Mouse (Mus musculus) forebrain, postnatal 0 days (tissue): Measurements from ENCODE around the gene Dock11. TPM values are rescaled to one million over a fixed set of nuclear protein-coding genes. Genes with fewer than 3 reads are reported as not detected.
A peak's percentile ranks its signal among the peaks of the same experiment; 100 is the strongest.

Experiments used
- ATAC-seq: fragments of 200-750 bp; cut with Nextera tagmentation; 2 replicates; pipeline ENCODE4 v1.8.0; 2017; ENCODE audit warnings: mild to moderate bottlenecking, moderate library complexity
- DNase-seq: peaks from one replicate; pipeline ENCODE4 v3.0.0-alpha.2; 2015
- H3K27ac ChIP-seq: fragments of 300-500 bp; sonication (generic); 2 replicates; pipeline ENCODE4 v1.5.1; 2014; ENCODE audit warnings: low read depth, mild to moderate bottlenecking, antibody characterized with exemption, low read length, moderate library complexity, mixed read lengths
- H3K27me3 ChIP-seq: fragments of 300-500 bp; sonication (generic); 2 replicates; pipeline ENCODE4 v1.6.1; 2014; ENCODE audit warnings: mild to moderate bottlenecking, low read length, mixed read lengths; ENCODE audit not compliant: insufficient read depth
- H3K36me3 ChIP-seq: fragments of 300-500 bp; sonication (generic); 2 replicates; pipeline ENCODE4 v1.6.1; 2014; ENCODE audit warnings: mild to moderate bottlenecking, moderate library complexity; ENCODE audit not compliant: insufficient read depth
- H3K4me1 ChIP-seq: fragments of 300-500 bp; sonication (generic); 2 replicates; pipeline ENCODE4 v1.6.1; 2014; ENCODE audit warnings: antibody characterized with exemption; ENCODE audit not compliant: insufficient read depth
- H3K4me2 ChIP-seq: fragments of 300-500 bp; sonication (generic); 2 replicates; pipeline ENCODE4 v1.6.1; 2014; ENCODE audit warnings: low read depth, mild to moderate bottlenecking, moderate library complexity
- H3K4me3 ChIP-seq: fragments of 300-500 bp; sonication (generic); 2 replicates; pipeline ENCODE4 v1.5.1; 2014; ENCODE audit warnings: low read depth, low read length, mixed read lengths
- H3K9ac ChIP-seq: fragments of 300-500 bp; sonication (generic); 2 replicates; pipeline ENCODE4 v1.6.1; 2014; ENCODE audit warnings: mild to moderate bottlenecking
- H3K9me3 ChIP-seq: fragments of 300-500 bp; sonication (generic); 2 replicates; pipeline ENCODE4 v1.6.1; 2016; ENCODE audit warnings: low read length
- CTCF ChIP-seq: sonication (generic); IDR thresholded peaks from 2 replicates; pipeline ENCODE4 v1.5.1; 2016; ENCODE audit warnings: antibody characterized with exemption, control low read depth, low read depth
- WGBS: fragments of 180-500 bp; shearing (Covaris S2); extraction: QIAGEN DNeasy Blood & Tissue Kit; methylation state at CpG from one replicate; pipeline ENCODE4 v1.1.7; 2014; 5-methylcytosine and 5-hydroxymethylcytosine counted together
- polyA plus RNA-seq: library from polyadenylated mRNA; unstranded; fragments of >200 nt; fragmentation: Nextera tagmentation; extraction: Ambion mirVana; gene quantifications from 2 replicates; pipeline ENCODE4 v1.2.1, GENCODE M21; 2015
- total RNA-seq: library from RNA; depleted of rRNA; stranded (reverse); fragments of >200 nt; gene quantifications from 2 replicates; pipeline ENCODE4 v1.2.3, GENCODE M21; 2014

Gene Dock11
- total and polyA plus RNA-seq, 2 experiments from 2014 or later = 5.8 to 33.7 TPM

DNA sequence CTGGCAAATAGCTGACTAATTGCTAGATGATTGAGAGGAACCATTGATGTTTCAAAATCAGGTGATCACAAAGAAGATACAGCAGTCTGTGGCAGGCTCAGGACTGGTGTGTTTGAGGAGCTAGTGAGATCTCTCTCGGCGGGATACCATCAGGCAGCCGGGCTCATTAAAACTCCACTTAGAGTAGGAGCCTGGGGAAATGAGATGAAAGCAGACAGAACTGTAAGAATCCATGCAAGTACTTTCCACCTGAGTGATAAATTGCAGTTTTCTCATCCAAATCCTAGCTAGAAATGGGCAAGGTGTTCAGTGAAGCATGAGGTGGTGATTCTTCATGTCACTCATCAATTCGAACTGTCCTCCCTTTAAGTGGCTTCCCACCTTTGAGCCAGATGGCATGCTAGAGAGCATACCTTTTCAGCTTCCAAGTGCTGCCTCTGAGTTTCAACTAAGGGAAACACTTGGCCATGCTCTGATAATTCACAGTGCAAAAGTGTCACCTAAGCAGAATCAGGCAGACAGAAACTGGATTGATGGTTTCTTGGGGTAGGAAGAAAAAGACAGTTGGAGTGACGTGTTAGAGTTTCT, 102.0 kb downstream of the Dock11 start:
- no peak overlapping the region for H3K4me3 ChIP-seq
- H3K27ac ChIP-seq = no peak overlapping the region
- no peaks in the 10 kb centered on the region for H3K36me3 ChIP-seq
- H3K27me3 ChIP-seq = no peaks in the 10 kb centered on the region
- H3K9ac ChIP-seq = no peak overlapping the region
- no peak for DNase-seq
- TF ChIP-seq CTCF = no peak
- no peaks in the 10 kb centered on the region for H3K4me1 ChIP-seq
- H3K4me2 ChIP-seq = no peak overlapping the region
- ATAC-seq = no peak; the same call in 1 of the 2 replicates
- no peaks in the 10 kb centered on the region for H3K9me3 ChIP-seq
- 71% methylated on average over 5 of the region's 5 CpGs for WGBS

DNA sequence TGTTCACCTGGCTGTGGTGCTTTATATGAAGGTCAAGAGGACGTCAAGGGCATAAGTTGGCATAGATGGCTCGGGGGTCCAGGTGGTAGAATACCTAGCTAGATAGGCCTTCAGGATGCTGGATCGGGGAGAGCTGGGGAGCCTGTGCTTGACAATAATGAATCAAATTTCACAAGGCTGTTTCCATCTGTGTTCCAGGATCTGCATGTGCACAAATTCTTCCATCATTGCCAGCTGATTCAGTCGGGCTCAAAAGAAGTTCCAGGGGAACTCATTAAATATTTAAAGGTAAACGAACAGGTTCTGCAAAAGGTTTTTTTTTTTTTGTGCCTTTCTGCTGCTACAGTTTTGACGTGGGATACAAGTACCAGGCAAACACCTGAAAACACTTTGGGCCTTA, 105.6 kb downstream of the Dock11 start:
- Histone ChIP-seq H3K4me1 (no peaks in the 10 kb centered on the region), H3K9me3 (no peaks in the 10 kb centered on the region), H3K27ac (no peak overlapping the region), H3K9ac (no peak overlapping the region), H3K36me3 (no peaks in the 10 kb centered on the region), H3K4me2 (no peak overlapping the region), H3K4me3 (no peak overlapping the region), H3K27me3 (no peaks in the 10 kb centered on the region)
- DNase-seq (no peak), ATAC-seq (no peak)
- 75% methylated on average over 6 of the region's 6 CpGs for WGBS
- no peak for TF ChIP-seq CTCF

GRCm38 (mm10) chrX:35997004-35997403, 108.4 kb downstream of the Dock11 start:
- Histone ChIP-seq H3K4me2 (no peak overlapping the region), H3K9ac (no peak overlapping the region), H3K27me3 (no peaks in the 10 kb centered on the region), H3K36me3 (no peaks in the 10 kb centered on the region), H3K9me3 (no peaks in the 10 kb centered on the region), H3K4me3 (no peak overlapping the region), H3K4me1 (no peaks in the 10 kb centered on the region), H3K27ac (no peak overlapping the region)
- peak; percentile 27; the same call in 1 of the 2 replicates for ATAC-seq
- DNase-seq = peak; percentile 64
- 17% methylated on average over 2 of the region's 2 CpGs for WGBS
- TF ChIP-seq CTCF = peak; percentile 86

GRCm38 (mm10) chrX:35997793-35998419, 109.3 kb downstream of the Dock11 start:
- Histone ChIP-seq H3K27me3 (no peaks in the 10 kb centered on the region), H3K4me3 (no peak overlapping the region), H3K36me3 (no peaks in the 10 kb centered on the region), H3K27ac (no peak overlapping the region), H3K9ac (no peak overlapping the region), H3K4me1 (no peaks in the 10 kb centered on the region), H3K9me3 (no peaks in the 10 kb centered on the region), H3K4me2 (no peak overlapping the region)
- WGBS = 56% methylated on average over 5 of the region's 5 CpGs
- no peak for TF ChIP-seq CTCF
- no peak; the same call in 1 of the 2 replicates for ATAC-seq
- no peak for DNase-seq

DNA sequence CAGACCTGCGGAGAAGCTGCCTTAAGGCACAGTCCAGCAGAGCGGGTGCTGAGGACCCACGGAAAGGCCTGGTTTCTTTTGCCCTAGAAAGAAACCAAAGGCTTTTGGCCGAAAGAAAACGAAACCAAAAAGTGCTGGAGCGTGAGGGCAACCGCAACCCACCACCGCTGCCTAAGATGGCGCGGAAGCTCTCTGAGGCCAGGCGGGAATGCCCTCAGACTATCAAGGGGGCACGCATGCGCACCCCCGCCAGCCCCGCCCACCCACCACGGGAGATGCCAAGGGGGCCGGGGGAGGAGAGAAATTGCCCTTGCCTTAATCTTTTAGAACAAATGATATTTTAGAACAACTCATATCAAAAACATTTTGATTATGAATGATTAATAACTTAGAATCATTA, 137.0 kb downstream of the Dock11 start:
- no peaks in the 10 kb centered on the region for H3K9me3 ChIP-seq
- H3K27me3 ChIP-seq = no peaks in the 10 kb centered on the region
- no peaks in the 10 kb centered on the region for H3K4me1 ChIP-seq
- H3K4me2 ChIP-seq = no peak overlapping the region
- no peak for ATAC-seq
- H3K27ac ChIP-seq = no peak overlapping the region
- H3K4me3 ChIP-seq = no peak overlapping the region
- 87% methylated on average over 17 of the region's 17 CpGs for WGBS
- no peaks in the 10 kb centered on the region for H3K36me3 ChIP-seq
- no peak for DNase-seq
- no peak overlapping the region for H3K9ac ChIP-seq
- no peak for TF ChIP-seq CTCF

DNA sequence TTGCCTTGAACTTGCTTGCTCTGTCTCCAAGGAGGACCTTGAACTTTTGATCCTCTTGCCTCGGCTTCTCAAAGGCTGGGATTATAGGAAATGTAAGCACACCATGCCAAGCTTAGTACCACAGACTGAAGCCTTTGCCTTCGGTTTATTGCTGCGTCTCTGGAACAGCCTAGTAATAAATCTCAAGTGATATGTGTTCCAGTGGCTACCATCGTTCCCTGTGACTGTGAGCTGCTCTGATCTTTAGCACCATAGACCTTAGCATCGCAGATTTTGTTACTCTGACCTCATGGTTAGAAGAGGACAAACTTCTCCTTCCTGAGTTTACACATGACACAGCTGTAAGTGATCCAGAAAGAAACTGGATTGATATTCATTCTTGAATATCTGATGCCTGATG, 142.5 kb downstream of the Dock11 start:
- no peaks in the 10 kb centered on the region for H3K4me1 ChIP-seq
- H3K36me3 ChIP-seq = peaks cover 4% of the 10 kb centered on the region; the same call in 1 of the 2 replicates
- TF ChIP-seq CTCF = no peak
- 91% methylated on average over 5 of the region's 5 CpGs for WGBS
- no peaks in the 10 kb centered on the region for H3K27me3 ChIP-seq
- H3K9ac ChIP-seq = no peak overlapping the region
- DNase-seq (no peak), ATAC-seq (no peak)
- H3K9me3 ChIP-seq = no peaks in the 10 kb centered on the region
- no peak overlapping the region for H3K4me3 ChIP-seq
- H3K27ac ChIP-seq = no peak overlapping the region
- H3K4me2 ChIP-seq = no peak overlapping the region

DNA sequence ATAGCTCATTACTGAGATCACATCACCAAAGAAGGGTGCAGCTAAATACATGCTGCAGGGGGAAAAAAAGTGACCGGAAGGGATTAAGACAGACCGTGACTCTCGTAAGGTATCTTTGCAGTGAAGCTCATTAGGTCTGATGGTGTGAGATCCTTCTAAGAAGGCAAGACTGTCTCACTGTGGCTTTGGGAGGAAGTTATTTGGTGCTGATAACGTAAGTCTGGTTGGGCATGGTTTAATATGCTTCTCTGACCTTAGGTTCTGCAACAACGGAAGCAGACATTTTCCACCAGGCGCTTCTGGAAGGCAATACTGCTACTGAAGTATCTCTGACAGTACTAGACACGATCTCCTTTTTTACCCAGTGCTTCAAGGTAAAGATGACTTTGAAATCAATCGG, 145.4 kb downstream of the Dock11 start:
- Histone ChIP-seq H3K4me2 (no peak overlapping the region), H3K27me3 (no peaks in the 10 kb centered on the region), H3K4me3 (no peak overlapping the region), H3K4me1 (no peaks in the 10 kb centered on the region), H3K27ac (no peak overlapping the region), H3K9me3 (no peaks in the 10 kb centered on the region), H3K36me3 (peaks cover 10% of the 10 kb centered on the region; the same call in 1 of the 2 replicates), H3K9ac (no peak overlapping the region)
- no peak for TF ChIP-seq CTCF
- DNase-seq (no peak), ATAC-seq (no peak)
- 85% methylated on average over 8 of the region's 8 CpGs for WGBS
